Mouse (Mus musculus) MEL (cell line): ENCODE measurements at regions not wholly inside any gene's neighbourhood (a gene's known extent, or its start where the extent isn't known, plus 50 kb on each side); places are given as distances from the start of the nearest gene placed in this dataset.
"Not testable (repeated sequence)": the region's sequence is repeated elsewhere in the genome, so short reads cannot be mapped to it uniquely, and the experiment has no call there.

Experiments
- DNase-seq: peaks from one replicate; pipeline ENCODE4 v3.0.0; 2011; ENCODE audit warnings: low read depth, low spot score
- H3K27ac ChIP-seq: 2 replicates; pipeline ENCODE4 v1.5.1; 2012; ENCODE audit warnings: low read depth, mild to moderate bottlenecking, control low read depth, low read length, moderate library complexity; ENCODE audit not compliant: control insufficient read depth
- H3K27me3 ChIP-seq, 2 experiments: fragments of 150-350 bp in 1 of 2; sonication (generic) in 1 of 2; 2 replicates each; pipeline ENCODE4 v1.6.1; 2012; ENCODE audit warnings: low read length in 2 of 2, mild to moderate bottlenecking in 2 of 2, improper control_type of control experiment in 1 of 2, moderate library complexity in 1 of 2; ENCODE audit not compliant: insufficient read depth in 2 of 2, control insufficient read depth in 1 of 2
- H3K36me3 ChIP-seq, 2 experiments: 2 replicates each; pipeline ENCODE4 v1.6.1; 2012 to 2014; ENCODE audit warnings: low read length in 2 of 2, improper control_type of control experiment in 1 of 2, inconsistent platforms in 1 of 2, mild to moderate bottlenecking in 1 of 2; ENCODE audit not compliant: insufficient read depth in 2 of 2, control insufficient read depth in 1 of 2
- H3K4me1 ChIP-seq, 2 experiments: fragments of 150-350 bp in 1 of 2; sonication (generic) in 1 of 2; 2 replicates each; pipeline ENCODE4 v1.6.1; 2012; ENCODE audit warnings: low read length in 2 of 2, improper control_type of control experiment in 1 of 2, mild to moderate bottlenecking in 1 of 2; ENCODE audit not compliant: insufficient read depth in 2 of 2, control insufficient read depth in 1 of 2
- H3K4me3 ChIP-seq, 2 experiments: fragments of 150-350 bp in 1 of 2; sonication (generic) in 1 of 2; 2 replicates each; pipeline ENCODE4 v1.5.1; 2012; ENCODE audit warnings: low read depth in 2 of 2, low read length in 2 of 2, mild to moderate bottlenecking in 2 of 2, moderate library complexity in 2 of 2, control low read depth in 1 of 2, improper control_type of control experiment in 1 of 2; ENCODE audit not compliant: control insufficient read depth in 1 of 2, insufficient read depth in 1 of 2
- H3K79me2 ChIP-seq: 2 replicates; pipeline ENCODE4 v1.6.1; 2012; ENCODE audit warnings: mild to moderate bottlenecking, low read length, moderate library complexity; ENCODE audit not compliant: control insufficient read depth, poor library complexity, insufficient read depth
- H3K9ac ChIP-seq: 2 replicates; pipeline ENCODE4 v1.6.1; 2012; ENCODE audit warnings: low read depth, mild to moderate bottlenecking, control low read depth, low read length, moderate library complexity; ENCODE audit not compliant: control insufficient read depth, poor library complexity, severe bottlenecking
- H3K9me3 ChIP-seq: fragments of 150-350 bp; sonication (generic); replicated peaks from 2 replicates; pipeline ENCODE4 v1.6.1; 2012; ENCODE audit warnings: mild to moderate bottlenecking, low read length, improper control_type of control experiment, moderate library complexity; ENCODE audit not compliant: insufficient read depth
- BHLHE40 ChIP-seq: IDR thresholded peaks from 2 replicates; pipeline ENCODE4 v1.6.1; 2012; ENCODE audit warnings: low read depth, mild to moderate bottlenecking, inconsistent platforms, low read length, improper control_type of control experiment, borderline replicate concordance
- CTCF ChIP-seq, 3 experiments: IDR thresholded peaks in 2 of 3; conservative IDR thresholded peaks in 1 of 3; 2 replicates each; pipeline ENCODE4 v1.5.1; 2011 to 2012; ENCODE audit warnings: low read length in 3 of 3, low read depth in 2 of 3, mild to moderate bottlenecking in 2 of 3, improper control_type of control experiment in 1 of 3, inconsistent platforms in 1 of 3, mixed read lengths in 1 of 3, moderate library complexity in 1 of 3; ENCODE audit not compliant: control insufficient read depth in 1 of 3, insufficient read depth in 1 of 3, poor library complexity in 1 of 3, severe bottlenecking in 1 of 3
- E2F4 ChIP-seq: IDR thresholded peaks from 2 replicates; pipeline ENCODE4 v1.6.1; 2011; ENCODE audit warnings: low read depth, low read length, improper control_type of control experiment, borderline replicate concordance
- JUND ChIP-seq: IDR thresholded peaks from 2 replicates; pipeline ENCODE4 v1.6.1; 2011; ENCODE audit warnings: low read depth, mild to moderate bottlenecking, improper control_type of control experiment, low read length
- MAX ChIP-seq: IDR thresholded peaks from 2 replicates; pipeline ENCODE4 v1.6.1; 2011; ENCODE audit warnings: low read length, improper control_type of control experiment
- MEF2A ChIP-seq: IDR thresholded peaks from 2 replicates; pipeline ENCODE4 v1.6.1; 2014; ENCODE audit warnings: low read depth, mild to moderate bottlenecking, inconsistent platforms, low read length, improper control_type of control experiment; ENCODE audit not compliant: poor library complexity, insufficient replicate concordance, severe bottlenecking; ENCODE audit errors: extremely low read depth
- MYC ChIP-seq: IDR thresholded peaks from 2 replicates; pipeline ENCODE4 v1.6.1; 2011; ENCODE audit warnings: low read depth, mild to moderate bottlenecking, low read length, improper control_type of control experiment, moderate library complexity
- NELFE ChIP-seq: IDR thresholded peaks from 2 replicates; pipeline ENCODE4 v1.6.1; 2011; ENCODE audit warnings: low read depth, low read length, improper control_type of control experiment
- POLR2A ChIP-seq, 2 experiments: IDR thresholded peaks; 2 replicates each; pipeline ENCODE4 v1.6.1; 2011 to 2012; ENCODE audit warnings: low read length in 2 of 2, mild to moderate bottlenecking in 2 of 2, control low read depth in 1 of 2, improper control_type of control experiment in 1 of 2, low read depth in 1 of 2, moderate library complexity in 1 of 2; ENCODE audit not compliant: control insufficient read depth in 1 of 2, insufficient read depth in 1 of 2, poor library complexity in 1 of 2
- POLR2AphosphoS5 ChIP-seq: IDR thresholded peaks from 2 replicates; pipeline ENCODE4 v1.6.1; 2012; ENCODE audit warnings: low read depth, borderline replicate concordance, mild to moderate bottlenecking, inconsistent platforms, low read length, moderate library complexity, mixed read lengths
- RAD21 ChIP-seq: IDR thresholded peaks from 2 replicates; pipeline ENCODE4 v1.6.1; 2011; ENCODE audit warnings: mild to moderate bottlenecking, low read depth, low read length, improper control_type of control experiment
- SIN3A ChIP-seq: IDR thresholded peaks from 2 replicates; pipeline ENCODE4 v1.6.1; 2012; ENCODE audit warnings: low read length, improper control_type of control experiment, inconsistent platforms
- SMC3 ChIP-seq: IDR thresholded peaks from 2 replicates; pipeline ENCODE4 v1.6.1; 2011; ENCODE audit warnings: low read depth, low read length, improper control_type of control experiment
- UBTF ChIP-seq: IDR thresholded peaks from 2 replicates; pipeline ENCODE4 v1.6.1; 2012; ENCODE audit warnings: low read depth, mild to moderate bottlenecking, inconsistent platforms, low read length, improper control_type of control experiment, moderate library complexity, borderline replicate concordance; ENCODE audit not compliant: insufficient read depth
- USF1 ChIP-seq: IDR thresholded peaks from 2 replicates; pipeline ENCODE4 v1.6.1; 2014; ENCODE audit warnings: low read depth, mild to moderate bottlenecking, inconsistent platforms, low read length, improper control_type of control experiment, moderate library complexity
- ZC3H11A ChIP-seq: IDR thresholded peaks from 2 replicates; pipeline ENCODE4 v1.6.1; 2012; ENCODE audit warnings: low read depth, mild to moderate bottlenecking, inconsistent platforms, low read length, improper control_type of control experiment
- ZKSCAN1 ChIP-seq: IDR thresholded peaks from 2 replicates; pipeline ENCODE4 v1.6.1; 2012; ENCODE audit warnings: low read depth, mild to moderate bottlenecking, inconsistent platforms, low read length, improper control_type of control experiment, moderate library complexity
- ZNF384 ChIP-seq: IDR thresholded peaks from 2 replicates; pipeline ENCODE4 v1.6.1; 2012; ENCODE audit warnings: low read depth, mild to moderate bottlenecking, inconsistent platforms, low read length, improper control_type of control experiment

GRCm38 (mm10) chr16:19185434-19186256 lies 128.2 kb downstream of the Olfr164 start:
- H3K79me2 ChIP-seq = no peaks in the 10 kb centered on the region
- H3K9me3 ChIP-seq = no peaks in the 10 kb centered on the region
- H3K4me3 ChIP-seq = no peak overlapping the region
- TF ChIP-seq MAX (no peak), ZC3H11A (no peak)
- no peak overlapping the region for H3K9ac ChIP-seq
- no peaks in the 10 kb centered on the region for H3K27me3 ChIP-seq
- H3K36me3 ChIP-seq = no peaks in the 10 kb centered on the region
- no peak overlapping the region for H3K27ac ChIP-seq
- no peak for DNase-seq
- no peaks in the 10 kb centered on the region for H3K4me1 ChIP-seq

- H3K9ac ChIP-seq = no peak overlapping the region
- H3K27me3 ChIP-seq = no peaks in the 10 kb centered on the region
- no peaks in the 10 kb centered on the region for H3K4me1 ChIP-seq
These were observed 134.5 kb downstream of the Olfr164 start for GRCm38 (mm10) chr16:19179214-19180010.

GRCm38 (mm10) chr16:19153046-19153445 lies 160.8 kb downstream of the Olfr164 start:
- H3K9me3 ChIP-seq = no peaks in the 10 kb centered on the region
- no peak overlapping the region for H3K27ac ChIP-seq
- DNase-seq = no peak
- H3K9ac ChIP-seq = no peak overlapping the region
- no peak for TF ChIP-seq MAX
- no peak for TF ChIP-seq MEF2A
- no peak for TF ChIP-seq MYC
- no peak for TF ChIP-seq JUND
- TF ChIP-seq POLR2AphosphoS5 = no peak
- no peak for TF ChIP-seq SMC3
- TF ChIP-seq ZC3H11A = no peak
- TF ChIP-seq POLR2A (IDR thresholded peaks at IDR 0.05; ENCODE audit: control insufficient read depth in 1 of 2, insufficient read depth in 1 of 2, low read depth in 1 of 2, low read length in 2 of 2, poor library complexity in 1 of 2) = no peak
- no peak for TF ChIP-seq SIN3A
- no peak for TF ChIP-seq UBTF
- no peak for TF ChIP-seq USF1
- no peak for TF ChIP-seq BHLHE40
- TF ChIP-seq, all 39 proteins: peak for 0
- no peaks in the 10 kb centered on the region for H3K79me2 ChIP-seq
- H3K36me3 ChIP-seq = no peaks in the 10 kb centered on the region
- H3K4me1 ChIP-seq = no peaks in the 10 kb centered on the region
- no peaks in the 10 kb centered on the region; a peak in 1 of 4 replicates for H3K27me3 ChIP-seq
- H3K4me3 ChIP-seq = no peak overlapping the region

More at GRCm38 (mm10) chr16:19179214-19180010, 134.5 kb downstream of the Olfr164 start:
- Histone ChIP-seq H3K27ac (no peak overlapping the region), H3K36me3 (no peaks in the 10 kb centered on the region), H3K4me3 (no peak overlapping the region), H3K9me3 (no peaks in the 10 kb centered on the region), H3K79me2 (no peaks in the 10 kb centered on the region)
- peak; percentile 5 for DNase-seq
- TF ChIP-seq ZNF384 (no peak), ZC3H11A (no peak), E2F4 (no peak), ZKSCAN1 (no peak), RAD21 (no peak), UBTF (no peak), CTCF (IDR thresholded peaks at IDR 0.05 in 2 of 3, conservative IDR thresholded peaks at IDR 0.05 in 1 of 3; ENCODE audit: control insufficient read depth in 1 of 3, insufficient read depth in 1 of 3, low read depth in 2 of 3, low read length in 3 of 3, poor library complexity in 1 of 3, severe bottlenecking in 1 of 3) (no peak), NELFE (no peak)
- TF ChIP-seq, all 39 proteins: peak for 0

- not testable (repeated sequence) for H3K36me3 ChIP-seq, H3K27me3 ChIP-seq, DNase-seq, H3K79me2 ChIP-seq, H3K9ac ChIP-seq, H3K27ac ChIP-seq, H3K4me1 ChIP-seq, H3K9me3 ChIP-seq, H3K4me3 ChIP-seq
These were observed 161.4 kb downstream of the Olfr164 start for GRCm38 (mm10) chr16:19152465-19152864.
